ENCODE assay signal across 8 mouse cellular contexts in the genomic region with DNA sequence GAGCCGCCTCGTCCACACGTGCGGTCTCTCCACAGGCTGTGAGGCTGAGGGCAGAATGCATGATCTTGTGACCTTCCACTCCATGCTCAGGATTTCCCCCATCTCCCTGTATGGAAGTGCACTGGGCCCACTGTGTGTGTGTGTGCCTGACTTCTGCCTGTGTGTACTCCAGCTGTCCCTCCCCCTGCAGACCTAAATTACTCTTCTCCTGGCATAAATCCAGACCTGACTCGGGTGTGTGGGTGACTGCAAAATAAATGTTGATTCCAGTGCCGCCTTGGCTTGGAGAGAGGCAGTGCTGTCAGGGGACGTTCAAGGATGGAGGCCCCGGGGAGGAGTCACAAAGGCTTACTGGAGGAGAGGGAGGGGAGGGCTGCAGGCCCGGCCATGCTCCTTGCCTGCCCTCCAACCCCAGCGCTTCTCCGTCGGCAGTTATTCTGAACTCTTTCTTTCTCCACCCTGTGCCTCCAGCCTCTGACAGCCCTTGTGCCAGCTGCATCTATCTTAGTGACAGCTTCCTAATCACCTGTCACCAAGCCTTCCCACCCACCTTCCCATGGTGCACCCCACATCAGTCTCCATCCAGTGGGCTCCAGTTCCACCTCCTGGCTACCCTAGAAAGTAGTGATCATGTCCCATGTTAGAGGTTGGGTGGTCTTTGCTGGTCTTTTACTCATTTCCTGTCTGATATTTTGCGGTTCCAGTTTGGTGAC. TPM values are rescaled to one million over a fixed set of nuclear protein-coding genes. Genes with fewer than 3 reads are reported as not detected.
DNase-seq lines count a peak whose midpoint lies in the region; ATAC-seq lines count a peak whose summit lies in the region.

No protein-coding gene starts in this region.

- H3K36me3 ChIP-seq in liver, embryonic 11.5 days (ENCODE audit: control insufficient read depth, insufficient read depth, low read length), result no peaks in the 10 kb centered on the region
- 0 out of 2 replicates have a peak, but pooled peaks cover 6% of the 10 kb centered on the region for H3K36me3 ChIP-seq in hindbrain, embryonic 10.5 days
- no peaks in the 10 kb centered on the region for H3K36me3 ChIP-seq in midbrain, embryonic 12.5 days

- 0 out of 2 replicates have a peak overlapping the region, but pooled peaks have one; percentile 2 for H3K4me2 ChIP-seq in liver, embryonic 11.5 days
- peak overlapping the region; percentile 3 for H3K4me2 ChIP-seq in midbrain, embryonic 12.5 days (replicated peaks)

- WGBS in liver, embryonic 11.5 days, result 30% methylated on average over 13 of the region's 13 CpGs
- 17% methylated on average over 13 of the region's 13 CpGs for WGBS in hindbrain, embryonic 10.5 days
- 17% methylated on average over 13 of the region's 13 CpGs for WGBS in midbrain, embryonic 12.5 days

- H3K4me3 ChIP-seq in liver, embryonic 11.5 days (ENCODE audit: low read depth, low read length), result no peak overlapping the region
- H3K4me3 ChIP-seq in hindbrain, embryonic 10.5 days, result peak overlapping the region; percentile 23
- no peak overlapping the region for H3K4me3 ChIP-seq in midbrain, embryonic 12.5 days

- H3K9ac ChIP-seq in liver, embryonic 11.5 days (ENCODE audit: low read depth, low read length), result no peak overlapping the region
- H3K9ac ChIP-seq in midbrain, embryonic 12.5 days (replicated peaks), result peak overlapping the region; percentile 17; the same call in 1 of the 2 replicates

- peak; percentile 27; the same call in 1 of the 2 replicates for ATAC-seq in liver, embryonic 11.5 days (replicated peaks; ENCODE audit: low FRiP score)
- ATAC-seq in erythroid progenitor cell, adult 5-6 weeks (replicated peaks; ENCODE audit: low FRiP score, poor library complexity, severe bottlenecking), result 0 out of 2 replicates have a peak, but pooled peaks have one; percentile 17
- peak; percentile 34 for ATAC-seq in midbrain, embryonic 12.5 days (ENCODE audit: low FRiP score, low read depth)

- no peak for DNase-seq in liver, embryonic 11.5 days (ENCODE audit: low spot score)
- no peak for DNase-seq in liver
- peak; percentile 39 for DNase-seq in hindbrain, embryonic 10.5 days (ENCODE audit: low spot score)
- DNase-seq in layer of hippocampus, postnatal 14 days (ENCODE audit: low spot score in 2 of 2), result peak; percentile 53
- no peak for DNase-seq in cerebellum, adult 9-11 months
- DNase-seq in testis, postnatal 10 days (ENCODE audit: low spot score), result no peak

- no peaks in the 10 kb centered on the region for H3K9me3 ChIP-seq in liver, embryonic 11.5 days (ENCODE audit: control insufficient read depth, low read length)
- H3K9me3 ChIP-seq in hindbrain, embryonic 10.5 days, result no peaks in the 10 kb centered on the region
- H3K9me3 ChIP-seq in midbrain, embryonic 12.5 days, result no peaks in the 10 kb centered on the region

- no peaks in the 10 kb centered on the region for H3K27me3 ChIP-seq in liver, embryonic 11.5 days (replicated peaks; ENCODE audit: control insufficient read depth, insufficient read depth, low read length)
- H3K27me3 ChIP-seq in hindbrain, embryonic 10.5 days (ENCODE audit: insufficient read depth, poor library complexity, severe bottlenecking), result no peaks in the 10 kb centered on the region
- H3K27me3 ChIP-seq in midbrain, embryonic 12.5 days, result no peaks in the 10 kb centered on the region

- peaks cover 36% of the 10 kb centered on the region for H3K4me1 ChIP-seq in liver, embryonic 11.5 days (replicated peaks; ENCODE audit: control insufficient read depth, insufficient read depth, low read length)
- peaks cover 97% of the 10 kb centered on the region for H3K4me1 ChIP-seq in hindbrain, embryonic 10.5 days (replicated peaks)
- peaks cover 68% of the 10 kb centered on the region for H3K4me1 ChIP-seq in midbrain, embryonic 12.5 days

- H3K27ac ChIP-seq in liver, embryonic 11.5 days (ENCODE audit: low read depth, low read length), result no peak overlapping the region
- H3K27ac ChIP-seq in hindbrain, embryonic 10.5 days, result peak overlapping the region; percentile 87
- H3K27ac ChIP-seq in midbrain, embryonic 12.5 days (replicated peaks), result peak overlapping the region; percentile 68

RNA-seq across cellular contexts. Expression of gene Zfp710, which starts 45.2 kb away (rescaled TPM):
- polyA plus RNA-seq in liver, embryonic 11.5 days (2014; fragmentation: Nextera tagmentation; extraction: Ambion mirVana), result 10.8 and 11.8 TPM in 2 replicates
- 5.4 and 10.9 TPM in 2 replicates for total RNA-seq in erythroid progenitor cell, adult 5-6 weeks (2015; ENCODE audit: low replicate concordance)
- total RNA-seq in erythroid progenitor cell, adult 5-6 weeks (2017; ENCODE audit: low replicate concordance), result 2.4 and 3.6 TPM in 2 replicates
- polyA plus RNA-seq in hindbrain, embryonic 10.5 days (2016; fragmentation: Nextera tagmentation; extraction: Ambion mirVana), result 37.5 and 39.3 TPM in 2 replicates
- 10 to 100 TPM; 17.5 to 18.0 TPM for total RNA-seq in layer of hippocampus, postnatal 14 days (2021)
- 31.1 and 32.8 TPM in 2 replicates for polyA plus RNA-seq in midbrain, embryonic 12.5 days (2016; fragmentation: Nextera tagmentation; extraction: Ambion mirVana)

RNA-seq across cellular contexts. Expression of gene Idh2, which starts 45.4 kb away (rescaled TPM):
- 259 and 268 TPM in 2 replicates for polyA plus RNA-seq in liver, embryonic 11.5 days (2014; fragmentation: Nextera tagmentation; extraction: Ambion mirVana)
- 11.7 and 45.8 TPM in 2 replicates for total RNA-seq in erythroid progenitor cell, adult 5-6 weeks (2015; ENCODE audit: low replicate concordance)
- 14.7 and 16.7 TPM in 2 replicates for total RNA-seq in erythroid progenitor cell, adult 5-6 weeks (2017; ENCODE audit: low replicate concordance)
- 429 and 446 TPM in 2 replicates for polyA plus RNA-seq in hindbrain, embryonic 10.5 days (2016; fragmentation: Nextera tagmentation; extraction: Ambion mirVana)
- 10 to 100 TPM; 70.9 to 75.8 TPM for total RNA-seq in layer of hippocampus, postnatal 14 days (2021)
- 331 and 347 TPM in 2 replicates for polyA plus RNA-seq in midbrain, embryonic 12.5 days (2016; fragmentation: Nextera tagmentation; extraction: Ambion mirVana)

Comparison
In these comparisons a context has a peak if more than half of its experiments do, and no peak if none do; other contexts are left out.
1. DNase-seq: peak in hindbrain, embryonic 10.5 days (single experiment) and layer of hippocampus, postnatal 14 days (2 of 2); none in liver, embryonic 11.5 days (single experiment), liver (single experiment), cerebellum, adult 9-11 months (single experiment) and testis, postnatal 10 days (single experiment).
2. Peak in every context shown above with its lines, with median percentiles within 50 percentile points of each other: ATAC-seq.